8 mouse cellular contexts compared by ENCODE assay signal in genomic region chr7:142584882-142585281, GRCm38 (mm10).
"Had no signal": no experiment of that assay in that cellular context is flagged by ENCODE, and none has a peak within 500 bp of the region (broad histone marks: within the 10 kb centered on the region; RNA-seq: fewer than 3 reads in every experiment).

No protein-coding gene starts in this region.

- DNase-seq: kidney, adult 18-20 months; kidney, postnatal 10 days; kidney, postnatal 4 days; left cerebral cortex, postnatal 4 days; lung, adult 18-20 months; right cerebral cortex, postnatal 14 days; spleen, adult 18-20 months; thymus, postnatal 36 days had no signal
